Mouse (Mus musculus) liver, embryonic 12.5 days (tissue): ENCODE results near the gene Ern1. TPM values are rescaled to one million over a fixed set of nuclear protein-coding genes. Genes with fewer than 3 reads are reported as not detected.
"Not testable (repeated sequence)": the region's sequence is repeated elsewhere in the genome, so short reads cannot be mapped to it uniquely, and the experiment has no call there.

Source experiments
- ATAC-seq: fragments of 200-750 bp; cut with Nextera tagmentation; 2 replicates; pipeline ENCODE4 v1.8.0; 2017; ENCODE audit warnings: moderate number of reproducible peaks, mild to moderate bottlenecking, moderate library complexity
- H3K27ac ChIP-seq: fragments of 300-500 bp; sonication (generic); 2 replicates; pipeline ENCODE4 v1.5.1; 2016; ENCODE audit warnings: mild to moderate bottlenecking
- H3K27me3 ChIP-seq: fragments of 300-500 bp; sonication (generic); replicated peaks from 2 replicates; pipeline ENCODE4 v1.6.1; 2016; ENCODE audit warnings: mild to moderate bottlenecking, moderate library complexity
- H3K36me3 ChIP-seq: fragments of 300-500 bp; sonication (generic); 2 replicates; pipeline ENCODE4 v1.6.1; 2016; ENCODE audit warnings: mild to moderate bottlenecking, moderate library complexity
- H3K4me1 ChIP-seq: fragments of 300-500 bp; sonication (generic); 2 replicates; pipeline ENCODE4 v1.6.1; 2016
- H3K4me2 ChIP-seq: fragments of 300-500 bp; sonication (generic); 2 replicates; pipeline ENCODE4 v1.6.1; 2016; ENCODE audit warnings: mild to moderate bottlenecking, moderate library complexity
- H3K4me3 ChIP-seq: fragments of 300-500 bp; sonication (generic); 2 replicates; pipeline ENCODE4 v1.5.1; 2016; ENCODE audit warnings: mild to moderate bottlenecking, moderate library complexity
- H3K9ac ChIP-seq: fragments of 300-500 bp; sonication (generic); 2 replicates; pipeline ENCODE4 v1.6.1; 2016; ENCODE audit warnings: mild to moderate bottlenecking, moderate library complexity
- H3K9me3 ChIP-seq: fragments of 300-500 bp; sonication (generic); replicated peaks from 2 replicates; pipeline ENCODE4 v1.6.1; 2016; ENCODE audit warnings: mild to moderate bottlenecking, moderate library complexity
- WGBS: fragments of 180-500 bp; shearing (Covaris S2); methylation state at CpG from one replicate; pipeline ENCODE4 v1.1.7; 2016; ENCODE audit not compliant: insufficient replicate concordance; 5-methylcytosine and 5-hydroxymethylcytosine counted together
- polyA plus RNA-seq: library from polyadenylated mRNA; unstranded; fragments of >200 nt; fragmentation: Nextera tagmentation; extraction: Ambion mirVana; gene quantifications from 2 replicates; pipeline ENCODE4 v1.2.1, GENCODE M21; 2016

Ern1 gene
- polyA plus RNA-seq, 1 experiment from 2014 or later = 6.8 TPM

- no peak overlapping the region for H3K9ac ChIP-seq
- no peaks in the 10 kb centered on the region for H3K27me3 ChIP-seq
- peaks cover 53% of the 10 kb centered on the region for H3K36me3 ChIP-seq
- H3K4me3 ChIP-seq = no peak overlapping the region
- 0 out of 2 replicates have a peak, but pooled peaks have one; percentile 54 for ATAC-seq
- H3K4me2 ChIP-seq = no peak overlapping the region
- no peak overlapping the region for H3K27ac ChIP-seq
- WGBS = 60% methylated on average over 4 of the region's 4 CpGs
- no peaks in the 10 kb centered on the region for H3K9me3 ChIP-seq
- peaks cover 17% of the 10 kb centered on the region for H3K4me1 ChIP-seq
Observed at GRCm38 (mm10) chr11:106418622-106419196, 68.9 kb downstream of the Ern1 start.

GRCm38 (mm10) chr11:106417860-106418259 lies 69.8 kb downstream of the Ern1 start:
- peaks cover 17% of the 10 kb centered on the region for H3K4me1 ChIP-seq
- H3K4me3 ChIP-seq = no peak overlapping the region
- H3K9me3 ChIP-seq = no peaks in the 10 kb centered on the region
- peaks cover 52% of the 10 kb centered on the region for H3K36me3 ChIP-seq
- H3K4me2 ChIP-seq = no peak overlapping the region
- H3K27me3 ChIP-seq = no peaks in the 10 kb centered on the region
- no peak for ATAC-seq
- WGBS = 66% methylated on average over 2 of the region's 2 CpGs
- H3K9ac ChIP-seq = no peak overlapping the region
- no peak overlapping the region for H3K27ac ChIP-seq

GRCm38 (mm10) chr11:106416331-106416730 lies 71.3 kb downstream of the Ern1 start:
- H3K4me2 ChIP-seq = no peak overlapping the region
- ATAC-seq = no peak
- no peaks in the 10 kb centered on the region for H3K9me3 ChIP-seq
- WGBS = 59% methylated on average over 3 of the region's 3 CpGs
- no peaks in the 10 kb centered on the region for H3K27me3 ChIP-seq
- no peak overlapping the region for H3K9ac ChIP-seq
- H3K4me1 ChIP-seq = peaks cover 17% of the 10 kb centered on the region
- H3K4me3 ChIP-seq = no peak overlapping the region
- no peak overlapping the region for H3K27ac ChIP-seq
- peaks cover 51% of the 10 kb centered on the region for H3K36me3 ChIP-seq

- WGBS = 83% methylated on average over 3 of the region's 3 CpGs
- Histone ChIP-seq H3K9me3 (no peaks in the 10 kb centered on the region), H3K36me3 (peaks cover 68% of the 10 kb centered on the region), H3K9ac (no peak overlapping the region), H3K4me2 (no peak overlapping the region), H3K27ac (no peak overlapping the region), H3K4me3 (no peak overlapping the region), H3K4me1 (peaks cover 8% of the 10 kb centered on the region; the same call in 1 of the 2 replicates), H3K27me3 (no peaks in the 10 kb centered on the region)
- ATAC-seq = no peak
Observed at GRCm38 (mm10) chr11:106412641-106413360, 74.9 kb downstream of the Ern1 start.

- no peak overlapping the region for H3K27ac ChIP-seq
- no peaks in the 10 kb centered on the region for H3K9me3 ChIP-seq
- H3K27me3 ChIP-seq = no peaks in the 10 kb centered on the region
- no peak for ATAC-seq
- no peak overlapping the region for H3K4me2 ChIP-seq
- 0 out of 2 replicates have a peak, but pooled peaks cover 8% of the 10 kb centered on the region for H3K4me1 ChIP-seq
- no peak overlapping the region for H3K4me3 ChIP-seq
- H3K36me3 ChIP-seq = peaks cover 79% of the 10 kb centered on the region
- no peak overlapping the region for H3K9ac ChIP-seq
- 73% methylated on average over 2 of the region's 2 CpGs for WGBS
Observed at GRCm38 (mm10) chr11:106411157-106411556, 76.5 kb downstream of the Ern1 start.

GRCm38 (mm10) chr11:106410507-106410906 lies 77.1 kb downstream of the Ern1 start:
- no peak overlapping the region for H3K27ac ChIP-seq
- WGBS = 83% methylated on average over 3 of the region's 3 CpGs
- H3K27me3 ChIP-seq = no peaks in the 10 kb centered on the region
- ATAC-seq = no peak
- H3K4me1 ChIP-seq = 0 out of 2 replicates have a peak, but pooled peaks cover 8% of the 10 kb centered on the region
- no peak overlapping the region for H3K9ac ChIP-seq
- no peak overlapping the region for H3K4me3 ChIP-seq
- peaks cover 85% of the 10 kb centered on the region for H3K36me3 ChIP-seq
- no peaks in the 10 kb centered on the region for H3K9me3 ChIP-seq
- H3K4me2 ChIP-seq = no peak overlapping the region

- H3K9ac ChIP-seq = no peak overlapping the region
- H3K4me3 ChIP-seq = no peak overlapping the region
- WGBS = 76% methylated on average over 4 of the region's 4 CpGs
- no peaks in the 10 kb centered on the region for H3K27me3 ChIP-seq
- H3K4me1 ChIP-seq = 0 out of 2 replicates have a peak, but pooled peaks cover 8% of the 10 kb centered on the region
- H3K27ac ChIP-seq = no peak overlapping the region
- 0 out of 2 replicates have a peak, but pooled peaks have one; percentile 13 for ATAC-seq
- no peaks in the 10 kb centered on the region for H3K9me3 ChIP-seq
- H3K36me3 ChIP-seq = peaks cover 88% of the 10 kb centered on the region
- H3K4me2 ChIP-seq = no peak overlapping the region
Observed at GRCm38 (mm10) chr11:106410011-106410410, 77.6 kb downstream of the Ern1 start.

GRCm38 (mm10) chr11:106398481-106398880 lies 89.2 kb downstream of the Ern1 start:
- WGBS = 82% methylated on average over 8 of the region's 8 CpGs
- Histone ChIP-seq H3K9me3 (no peaks in the 10 kb centered on the region), H3K27ac (no peak overlapping the region), H3K4me3 (no peak overlapping the region), H3K4me1 (peaks cover 11% of the 10 kb centered on the region), H3K36me3 (peaks cover 79% of the 10 kb centered on the region), H3K4me2 (no peak overlapping the region), H3K9ac (no peak overlapping the region), H3K27me3 (no peaks in the 10 kb centered on the region)
- ATAC-seq = no peak

- WGBS = 67% methylated on average over 3 of the region's 3 CpGs
- Histone ChIP-seq H3K4me3 (no peak overlapping the region), H3K36me3 (peaks cover 71% of the 10 kb centered on the region), H3K9ac (no peak overlapping the region), H3K27me3 (no peaks in the 10 kb centered on the region), H3K9me3 (no peaks in the 10 kb centered on the region), H3K27ac (no peak overlapping the region), H3K4me1 (peaks cover 19% of the 10 kb centered on the region), H3K4me2 (no peak overlapping the region)
- ATAC-seq = no peak
Observed at GRCm38 (mm10) chr11:106397656-106398055, 90.0 kb downstream of the Ern1 start.

- H3K27ac ChIP-seq = peak overlapping the region; percentile 70
- WGBS = 56% methylated on average over 2 of the region's 2 CpGs
- not testable (repeated sequence) for H3K4me3 ChIP-seq, H3K9me3 ChIP-seq, H3K27me3 ChIP-seq, H3K9ac ChIP-seq
- H3K36me3 ChIP-seq = peaks cover 38% of the 10 kb centered on the region
- H3K4me1 ChIP-seq = peaks cover 47% of the 10 kb centered on the region
- ATAC-seq = peak; percentile 66
- H3K4me2 ChIP-seq = peak overlapping the region; percentile 29
Observed at GRCm38 (mm10) chr11:106394055-106394454, 93.6 kb downstream of the Ern1 start.

GRCm38 (mm10) chr11:106393331-106393616 lies 94.4 kb downstream of the Ern1 start:
- H3K9me3 ChIP-seq = no peaks in the 10 kb centered on the region
- peaks cover 48% of the 10 kb centered on the region for H3K4me1 ChIP-seq
- no peak for ATAC-seq
- no peak overlapping the region for H3K4me3 ChIP-seq
- peaks cover 30% of the 10 kb centered on the region for H3K36me3 ChIP-seq
- H3K27me3 ChIP-seq = no peaks in the 10 kb centered on the region
- H3K27ac ChIP-seq = peak overlapping the region; percentile 70
- 44% methylated on average over 4 of the region's 4 CpGs for WGBS
- H3K4me2 ChIP-seq = peak overlapping the region; percentile 31; the same call in 1 of the 2 replicates
- no peak overlapping the region for H3K9ac ChIP-seq

GRCm38 (mm10) chr11:106392597-106393330 lies 94.9 kb downstream of the Ern1 start:
- H3K4me1 ChIP-seq = peaks cover 54% of the 10 kb centered on the region
- no peaks in the 10 kb centered on the region for H3K9me3 ChIP-seq
- peak overlapping the region; percentile 70 for H3K27ac ChIP-seq
- ATAC-seq = peak; percentile 86
- H3K4me3 ChIP-seq = no peak overlapping the region
- H3K4me2 ChIP-seq = peak overlapping the region; percentile 31
- H3K36me3 ChIP-seq = peaks cover 26% of the 10 kb centered on the region
- no peak overlapping the region; the same call in 1 of the 2 replicates for H3K9ac ChIP-seq
- 54% methylated on average over 7 of the region's 7 CpGs for WGBS
- no peaks in the 10 kb centered on the region for H3K27me3 ChIP-seq
